Mouse (Mus musculus) heart, postnatal 0 days (tissue): ENCODE measurements around the gene Olfr1508.

ENCODE experiments used
- CTCF ChIP-seq: IDR thresholded peaks from 2 replicates; pipeline ENCODE4 v1.5.1; 2016; ENCODE audit warnings: antibody characterized with exemption, control low read depth, low read depth
- EP300 ChIP-seq: IDR thresholded peaks from 2 replicates; pipeline ENCODE4 v1.6.1; 2016; ENCODE audit warnings: antibody characterized with exemption, low read depth

DNA sequence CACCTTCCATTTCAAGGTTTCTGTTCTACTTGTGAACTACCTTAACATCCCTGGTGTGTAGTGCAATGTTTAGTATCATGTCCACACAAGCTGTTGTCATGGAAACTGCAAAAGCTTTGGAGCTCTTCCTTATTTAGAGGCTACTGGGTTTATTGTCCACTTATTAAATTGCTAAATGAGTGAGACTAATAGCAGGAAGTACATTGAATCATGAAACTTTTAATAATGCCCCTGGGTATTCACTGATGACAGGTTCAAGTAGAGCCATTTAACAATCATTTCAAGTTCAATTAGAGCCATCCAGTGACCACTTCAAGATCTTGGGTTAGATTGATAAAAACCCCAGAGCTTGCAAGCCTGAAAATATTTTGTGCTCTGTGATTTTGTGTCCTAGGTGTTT is 24.6 kb downstream of the Olfr1508 start, which contains the start of gene Olfr1509:
- no peak for TF ChIP-seq CTCF
- TF ChIP-seq EP300: no peak
